Mouse (Mus musculus): Measurements from ENCODE around the gene Gm20388. TPM values are rescaled to one million over a fixed set of nuclear protein-coding genes. Genes with fewer than 3 reads are reported as not detected.

Gene Gm20388
- polyA plus RNA-seq, 2 experiments, result 8.5 TPM; not detected in 1

DNA sequence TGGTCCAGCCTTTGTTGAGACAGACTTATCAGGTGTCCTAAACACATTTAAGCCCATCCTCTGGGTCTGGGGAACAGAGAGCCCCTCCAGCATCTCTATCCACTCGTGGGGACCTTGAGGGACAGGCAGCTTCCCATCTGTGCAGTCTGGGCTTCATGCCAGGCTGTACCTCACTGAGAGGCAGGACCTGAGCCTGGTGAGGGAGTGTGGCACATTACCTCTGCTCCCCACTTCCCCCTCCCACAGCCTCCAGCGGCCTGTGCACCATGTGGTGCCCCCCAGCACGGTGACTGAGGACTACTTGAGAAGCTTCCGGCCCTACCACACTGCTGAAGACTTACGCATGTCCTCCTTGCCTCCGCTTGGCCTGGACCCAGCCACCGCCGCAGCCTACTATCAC is 656.0 kb downstream of the Gm20388 start:
- peaks cover 0 to 3% of the 10 kb centered on the region in 2 experiments; a peak in 1 of 4 replicates for H3K4me1 ChIP-seq (replicated peaks; ENCODE audit: control insufficient read depth in 2 of 2, insufficient read depth in 2 of 2, low read length in 1 of 2)

DNA sequence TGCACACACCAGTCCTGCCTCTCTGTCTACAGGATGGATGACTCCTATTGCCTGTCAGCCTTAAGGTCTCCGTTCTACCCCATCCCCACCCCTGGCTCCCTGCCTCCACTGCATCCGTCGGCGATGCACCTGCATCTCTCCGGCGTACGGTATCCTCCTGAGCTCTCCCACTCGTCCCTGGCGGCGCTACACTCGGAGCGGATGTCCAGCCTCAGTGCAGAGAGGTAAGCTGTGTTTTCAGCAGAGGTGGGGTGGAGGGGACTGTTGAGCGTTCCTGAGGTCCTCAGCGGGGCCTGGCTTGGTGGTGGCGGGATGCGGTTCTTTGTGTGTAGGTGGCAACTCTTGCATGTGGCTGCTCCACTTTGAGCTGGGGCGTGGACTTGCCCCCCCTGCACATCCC is 657.1 kb downstream of the Gm20388 start:
- no peaks in the 10 kb centered on the region for H3K27me3 ChIP-seq (ENCODE audit: control insufficient read depth, insufficient read depth, low read length)
- no peak overlapping the region for H3K4me2 ChIP-seq (ENCODE audit: low read depth)
- no peak overlapping the region for H3K4me3 ChIP-seq (ENCODE audit: insufficient read depth in 1 of 2, low read depth in 2 of 2, low read length in 2 of 2)
- no peak overlapping the region for H3K27ac ChIP-seq
- H3K4me1 ChIP-seq (replicated peaks; ENCODE audit: control insufficient read depth in 2 of 2, insufficient read depth in 2 of 2, low read length in 1 of 2), result peaks cover 0 to 3% of the 10 kb centered on the region in 2 experiments; a peak in 1 of 4 replicates
- no peak for DNase-seq (ENCODE audit: low read depth in 3 of 3, low spot score in 3 of 3)
- H3K36me3 ChIP-seq (replicated peaks; ENCODE audit: control insufficient read depth, insufficient read depth, low read depth), result peaks cover 93% of the 10 kb centered on the region
- no peak for ATAC-seq (ENCODE audit: insufficient read depth)
- H3K9me3 ChIP-seq (ENCODE audit: control insufficient read depth, low read length), result no peaks in the 10 kb centered on the region
- TF ChIP-seq CTCF (IDR thresholded peaks at IDR 0.05; ENCODE audit: low read depth), result no peak
- no peak for TF ChIP-seq EP300 (IDR thresholded peaks at IDR 0.05; ENCODE audit: low read depth)
- no peak overlapping the region for H3K9ac ChIP-seq (replicated peaks)
- WGBS (ENCODE audit: insufficient replicate concordance), result 93% methylated on average over 17 of the region's 17 CpGs

More for the DNA sequence above, 656.0 kb downstream of the Gm20388 start:
- WGBS (ENCODE audit: insufficient replicate concordance), result 86% methylated on average over 8 of the region's 8 CpGs
- TF ChIP-seq EP300 (IDR thresholded peaks at IDR 0.05; ENCODE audit: low read depth) (no peak), CTCF (IDR thresholded peaks at IDR 0.05; ENCODE audit: low read depth) (no peak)
- Histone ChIP-seq H3K27me3 (ENCODE audit: control insufficient read depth, insufficient read depth, low read length) (no peaks in the 10 kb centered on the region), H3K4me3 (ENCODE audit: insufficient read depth in 1 of 2, low read depth in 2 of 2, low read length in 2 of 2) (no peak overlapping the region), H3K4me2 (ENCODE audit: low read depth) (no peak overlapping the region), H3K9me3 (ENCODE audit: control insufficient read depth, low read length) (no peaks in the 10 kb centered on the region), H3K27ac (no peak overlapping the region), H3K36me3 (replicated peaks; ENCODE audit: control insufficient read depth, insufficient read depth, low read depth) (peaks cover 88% of the 10 kb centered on the region), H3K9ac (replicated peaks) (no peak overlapping the region)
- ATAC-seq (ENCODE audit: insufficient read depth) (no peak), DNase-seq (ENCODE audit: low read depth in 3 of 3, low spot score in 3 of 3) (no peak)

DNA sequence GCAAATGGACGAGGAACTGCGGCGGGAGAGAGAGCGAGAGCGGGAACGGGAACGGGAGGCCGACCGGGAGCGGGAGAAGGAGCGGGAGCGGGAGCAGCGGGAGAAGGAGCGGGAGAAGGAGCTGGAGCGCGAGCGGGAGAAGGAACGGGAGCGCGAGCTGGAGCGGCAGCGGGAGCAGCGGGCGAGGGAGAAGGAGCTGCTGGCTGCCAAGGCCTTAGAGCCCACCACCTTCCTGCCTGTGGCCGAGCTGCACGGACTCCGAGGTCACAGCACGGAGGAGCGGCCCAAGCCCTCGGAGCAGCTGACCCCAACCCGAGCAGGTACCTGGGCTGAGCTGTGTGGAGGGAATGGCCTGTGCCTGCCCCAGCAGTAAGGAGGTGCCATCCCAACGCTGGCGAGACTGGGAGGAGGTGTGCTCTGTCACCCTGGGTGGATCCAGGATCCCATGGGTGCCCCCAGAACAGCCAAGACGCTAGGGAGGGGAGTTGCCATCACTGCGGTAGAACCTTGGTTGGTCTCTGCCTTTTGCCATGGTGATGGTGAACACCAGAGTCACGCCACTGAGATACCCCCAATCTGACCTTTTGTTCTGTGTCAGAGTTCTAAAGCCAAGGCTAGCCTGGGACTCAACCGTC is 657.6 kb downstream of the Gm20388 start:
- no peak for ATAC-seq (ENCODE audit: insufficient read depth)
- H3K36me3 ChIP-seq (replicated peaks; ENCODE audit: control insufficient read depth, insufficient read depth, low read depth), result peaks cover 94% of the 10 kb centered on the region
- H3K4me1 ChIP-seq (replicated peaks; ENCODE audit: control insufficient read depth in 2 of 2, insufficient read depth in 2 of 2, low read length in 1 of 2), result 0 out of 4 replicates have a peak, but pooled peaks cover 0 to 3% of the 10 kb centered on the region in 2 experiments
- H3K4me3 ChIP-seq (ENCODE audit: insufficient read depth in 1 of 2, low read depth in 2 of 2, low read length in 2 of 2), result no peak overlapping the region
- no peak for TF ChIP-seq CTCF (IDR thresholded peaks at IDR 0.05; ENCODE audit: low read depth)
- TF ChIP-seq EP300 (IDR thresholded peaks at IDR 0.05; ENCODE audit: low read depth), result no peak
- no peaks in the 10 kb centered on the region for H3K27me3 ChIP-seq (ENCODE audit: control insufficient read depth, insufficient read depth, low read length)
- no peak for DNase-seq (ENCODE audit: low read depth in 3 of 3, low spot score in 3 of 3)
- H3K9ac ChIP-seq (replicated peaks), result no peak overlapping the region
- no peaks in the 10 kb centered on the region for H3K9me3 ChIP-seq (ENCODE audit: control insufficient read depth, low read length)
- H3K4me2 ChIP-seq (ENCODE audit: low read depth), result no peak overlapping the region
- no peak overlapping the region for H3K27ac ChIP-seq
- 96% methylated on average over 37 of the region's 37 CpGs for WGBS (ENCODE audit: insufficient replicate concordance)

DNA sequence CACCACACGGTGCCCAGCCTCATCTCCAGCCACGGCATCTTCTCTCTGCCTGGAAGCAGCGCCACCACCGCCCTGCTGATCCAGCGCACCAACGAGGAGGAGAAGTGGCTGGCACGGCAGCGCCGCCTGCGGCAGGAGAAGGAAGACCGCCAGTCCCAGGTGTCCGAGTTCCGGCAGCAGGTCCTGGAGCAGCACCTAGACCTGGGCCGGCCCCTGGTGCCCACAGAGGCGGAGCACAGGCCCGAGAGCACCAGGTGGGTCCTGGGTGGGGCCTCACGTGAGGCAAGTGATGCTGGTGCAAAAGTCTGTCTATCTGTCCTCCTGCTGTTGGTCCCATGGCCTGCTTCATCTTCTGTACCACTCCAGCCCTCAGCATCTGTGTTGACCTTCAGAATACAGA is 658.5 kb downstream of the Gm20388 start:
- ATAC-seq (ENCODE audit: insufficient read depth) (no peak), DNase-seq (ENCODE audit: low read depth in 3 of 3, low spot score in 3 of 3) (no peak)
- Histone ChIP-seq H3K36me3 (replicated peaks; ENCODE audit: control insufficient read depth, insufficient read depth, low read depth) (peaks cover 97% of the 10 kb centered on the region), H3K27me3 (ENCODE audit: control insufficient read depth, insufficient read depth, low read length) (no peaks in the 10 kb centered on the region), H3K4me1 (replicated peaks; ENCODE audit: control insufficient read depth in 2 of 2, insufficient read depth in 2 of 2, low read length in 1 of 2) (no peaks in the 10 kb centered on the region), H3K9ac (replicated peaks) (no peak overlapping the region), H3K27ac (no peak overlapping the region), H3K9me3 (ENCODE audit: control insufficient read depth, low read length) (no peaks in the 10 kb centered on the region), H3K4me3 (ENCODE audit: insufficient read depth in 1 of 2, low read depth in 2 of 2, low read length in 2 of 2) (no peak overlapping the region), H3K4me2 (ENCODE audit: low read depth) (no peak overlapping the region)
- WGBS (ENCODE audit: insufficient replicate concordance), result 88% methylated on average over 17 of the region's 17 CpGs
- no peak for TF ChIP-seq EP300 (IDR thresholded peaks at IDR 0.05; ENCODE audit: low read depth)
- TF ChIP-seq CTCF (IDR thresholded peaks at IDR 0.05; ENCODE audit: low read depth), result no peak

DNA sequence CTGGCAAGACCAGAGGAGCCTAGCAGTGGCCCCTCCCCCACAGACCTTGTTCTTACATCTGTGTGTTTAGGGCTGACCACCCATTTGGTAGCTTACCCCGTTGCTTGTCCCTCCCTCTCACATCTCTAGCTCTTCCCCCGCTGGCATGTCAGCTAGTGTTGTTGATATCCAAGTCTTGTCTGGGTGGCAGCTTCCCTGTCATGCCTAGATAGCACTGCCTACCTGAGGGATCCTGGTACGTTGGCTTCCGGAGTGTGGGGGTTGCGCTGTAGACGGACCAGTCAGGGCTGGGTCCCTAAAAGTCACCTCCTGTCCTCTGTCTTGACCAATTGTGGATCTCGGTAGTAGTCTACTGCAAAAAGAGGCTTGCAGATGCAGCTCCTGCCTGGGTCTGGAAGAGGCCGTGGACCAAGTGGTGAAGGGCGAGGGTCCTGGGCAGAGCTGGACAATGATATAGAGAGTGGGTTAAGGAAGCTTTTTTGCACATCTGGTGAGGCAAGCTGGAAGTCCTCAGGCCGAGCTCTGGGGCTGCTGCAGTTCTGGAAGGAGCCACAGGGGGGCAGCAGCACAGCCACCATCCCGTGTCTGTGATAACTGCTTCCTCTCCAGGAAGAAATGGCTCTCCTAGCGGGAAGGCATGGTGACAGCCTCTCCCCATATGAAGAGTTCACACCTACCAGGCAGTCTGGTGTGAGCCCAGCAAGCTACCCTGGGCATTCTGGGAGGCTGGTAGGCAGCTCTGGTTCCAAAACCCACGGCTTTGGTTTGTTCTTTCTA is 659.5 kb downstream of the Gm20388 start:
- WGBS (ENCODE audit: insufficient replicate concordance), result 65% methylated on average over 13 of the region's 13 CpGs
- ATAC-seq (ENCODE audit: insufficient read depth) (no peak), DNase-seq (ENCODE audit: low read depth in 3 of 3, low spot score in 3 of 3) (peak in 2 of 3 experiments; percentile 24 to 50)
- Histone ChIP-seq H3K9ac (replicated peaks) (no peak overlapping the region), H3K4me3 (ENCODE audit: insufficient read depth in 1 of 2, low read depth in 2 of 2, low read length in 2 of 2) (no peak overlapping the region), H3K36me3 (replicated peaks; ENCODE audit: control insufficient read depth, insufficient read depth, low read depth) (peaks cover 99% of the 10 kb centered on the region), H3K27ac (no peak overlapping the region), H3K4me2 (ENCODE audit: low read depth) (no peak overlapping the region), H3K9me3 (ENCODE audit: control insufficient read depth, low read length) (no peaks in the 10 kb centered on the region), H3K4me1 (replicated peaks; ENCODE audit: control insufficient read depth in 2 of 2, insufficient read depth in 2 of 2, low read length in 1 of 2) (no peaks in the 10 kb centered on the region), H3K27me3 (ENCODE audit: control insufficient read depth, insufficient read depth, low read length) (no peaks in the 10 kb centered on the region)
- TF ChIP-seq EP300 (IDR thresholded peaks at IDR 0.05; ENCODE audit: low read depth) (no peak), CTCF (IDR thresholded peaks at IDR 0.05; ENCODE audit: low read depth) (peak; percentile 97)

Measured in liver, embryonic 14.5 days (tissue).